Mouse (Mus musculus): Measurements from ENCODE around the gene Trip10. TPM values are rescaled to one million over a fixed set of nuclear protein-coding genes. Genes with fewer than 3 reads are reported as not detected.
A peak's percentile ranks its signal among the peaks of the same experiment; 100 is the strongest.

Gene Trip10
- polyA plus RNA-seq, 1 experiment, result 35.6 TPM

DNA sequence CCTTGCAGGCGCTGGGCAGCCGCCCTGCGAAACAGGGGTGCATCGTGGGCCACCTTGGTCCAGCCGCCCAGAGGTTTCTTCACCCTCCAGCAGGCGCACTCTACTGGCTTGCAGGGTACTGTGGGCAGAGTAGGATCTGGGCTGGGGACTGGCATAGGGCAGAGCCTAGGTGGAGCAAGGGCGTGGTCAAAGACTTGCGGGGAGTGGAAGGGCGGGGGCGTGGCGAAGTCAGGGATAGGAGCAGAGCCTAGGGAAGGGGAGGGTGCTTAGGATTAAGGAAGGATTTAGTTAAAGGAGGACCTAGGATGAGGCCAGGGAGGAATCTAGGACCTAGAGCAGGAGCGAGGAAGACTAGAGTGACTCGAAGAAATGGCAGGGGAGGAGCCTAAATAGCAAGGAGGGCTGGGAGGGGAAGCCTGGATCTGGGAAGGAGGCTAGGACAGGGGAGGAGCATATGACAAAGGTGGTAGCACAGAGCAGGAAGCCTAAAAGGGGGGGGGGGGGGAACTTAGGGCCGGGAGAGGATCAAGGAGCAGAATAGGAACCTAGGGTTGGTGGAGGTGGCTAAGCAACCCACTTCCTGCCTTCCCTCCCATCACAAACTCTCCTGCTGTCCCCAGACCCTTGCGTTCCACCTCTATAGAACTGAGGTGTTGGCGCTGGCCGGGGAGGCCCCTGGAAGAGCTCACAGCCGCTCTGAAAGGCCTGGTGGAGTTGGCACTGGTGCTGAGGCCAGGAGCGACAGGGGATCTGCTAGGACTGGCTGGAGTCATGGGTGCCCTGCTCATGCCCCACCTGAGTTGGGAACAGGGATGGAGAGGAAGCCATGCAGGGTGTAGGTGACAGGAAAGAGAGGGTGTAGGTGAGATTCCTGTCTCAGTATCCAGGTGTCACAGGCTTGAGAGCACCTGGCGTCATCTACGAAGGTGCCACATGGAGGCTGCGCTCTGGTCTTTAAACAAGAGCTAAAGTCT lies 16.0 kb downstream of the Trip10 start:
- H3K27me3 ChIP-seq (replicated peaks; ENCODE audit: control insufficient read depth, insufficient read depth, low read length), result no peaks in the 10 kb centered on the region
- peak; percentile 94 for DNase-seq
- TF ChIP-seq POLR2A (IDR thresholded peaks at IDR 0.05; ENCODE audit: low read depth, low read length) (no peak), CTCF (conservative IDR thresholded peaks at IDR 0.05; ENCODE audit: insufficient read depth, insufficient read length, low read depth, low read length) (no peak)
- no peak overlapping the region; the same call in 1 of the 2 replicates for H3K4me3 ChIP-seq (ENCODE audit: insufficient read depth, low read depth, low read length)
- no peaks in the 10 kb centered on the region for H3K4me1 ChIP-seq (ENCODE audit: control insufficient read depth, insufficient read depth, low read length)
- peaks cover 2% of the 10 kb centered on the region; the same call in 1 of the 2 replicates for H3K36me3 ChIP-seq (ENCODE audit: control insufficient read depth, insufficient read depth, low read length)
- 35% methylated on average over 21 of the region's 22 CpGs for WGBS
- no peak overlapping the region for H3K27ac ChIP-seq (ENCODE audit: insufficient read depth, low read depth, low read length)

DNA sequence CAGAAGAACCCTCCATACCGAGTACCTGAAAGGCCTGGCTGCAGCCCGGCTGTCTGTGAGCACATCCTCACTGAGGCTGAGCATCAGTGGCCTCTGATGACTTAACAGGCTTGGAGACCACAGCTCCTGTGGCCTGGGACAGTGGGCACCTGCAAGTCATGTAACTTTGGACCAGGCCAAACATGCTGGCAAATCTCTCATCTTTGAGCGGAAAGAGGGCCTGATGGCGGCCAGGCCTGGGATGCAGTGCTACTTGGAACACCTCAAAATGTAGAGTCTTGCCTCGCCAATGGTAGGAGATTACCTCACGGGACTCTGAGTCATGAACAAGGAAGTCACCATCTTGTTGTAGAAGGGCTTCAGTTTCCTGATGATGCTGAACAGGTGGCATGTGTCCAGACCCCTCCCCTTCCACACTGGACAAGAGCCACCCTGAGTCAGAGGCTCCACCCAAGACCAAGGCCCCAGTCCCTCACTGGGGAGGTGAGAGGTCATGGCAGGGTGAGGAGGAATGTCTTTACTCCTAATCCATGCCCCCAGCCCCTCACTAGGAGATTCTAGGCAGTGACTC lies 18.4 kb downstream of the Trip10 start:
- TF ChIP-seq POLR2A (IDR thresholded peaks at IDR 0.05; ENCODE audit: low read depth, low read length) (no peak), CTCF (conservative IDR thresholded peaks at IDR 0.05; ENCODE audit: insufficient read depth, insufficient read length, low read depth, low read length) (no peak)
- no peak overlapping the region for H3K27ac ChIP-seq (ENCODE audit: insufficient read depth, low read depth, low read length)

DNA sequence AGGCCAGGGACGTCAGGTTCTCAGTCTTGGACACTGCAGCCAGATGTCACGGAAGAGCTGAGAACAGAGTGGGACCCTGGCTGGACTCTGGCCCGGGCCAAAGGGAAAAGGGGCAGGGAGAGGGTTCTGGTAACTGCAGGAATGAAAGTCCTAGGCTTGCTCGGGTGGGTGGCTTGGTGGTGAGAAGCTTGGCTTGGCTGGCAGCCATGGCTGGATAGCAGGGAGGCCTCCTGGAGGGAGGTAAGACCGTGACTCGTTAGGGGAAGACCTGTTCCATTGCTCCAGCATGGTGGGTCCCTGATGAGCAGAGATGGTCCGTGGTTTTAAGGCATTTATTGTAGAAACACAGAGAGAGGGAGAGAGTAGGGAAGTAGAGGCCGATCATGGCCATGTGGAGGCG lies 22.0 kb downstream of the Trip10 start:
- TF ChIP-seq POLR2A (IDR thresholded peaks at IDR 0.05; ENCODE audit: low read depth, low read length) (no peak), CTCF (conservative IDR thresholded peaks at IDR 0.05; ENCODE audit: insufficient read depth, insufficient read length, low read depth, low read length) (no peak)
- 45% methylated on average over 8 of the region's 9 CpGs for WGBS
- no peaks in the 10 kb centered on the region; the same call in 1 of the 2 replicates for H3K4me1 ChIP-seq (ENCODE audit: control insufficient read depth, insufficient read depth, low read length)
- no peak overlapping the region for H3K4me3 ChIP-seq (ENCODE audit: insufficient read depth, low read depth, low read length)
- DNase-seq, result no peak
- H3K36me3 ChIP-seq (ENCODE audit: control insufficient read depth, insufficient read depth, low read length), result no peaks in the 10 kb centered on the region
- no peaks in the 10 kb centered on the region for H3K27me3 ChIP-seq (replicated peaks; ENCODE audit: control insufficient read depth, insufficient read depth, low read length)
- H3K27ac ChIP-seq (ENCODE audit: insufficient read depth, low read depth, low read length), result no peak overlapping the region

More for the DNA sequence above, 18.4 kb downstream of the Trip10 start:
- 80% methylated on average over 6 of the region's 6 CpGs for WGBS
- Histone ChIP-seq H3K36me3 (ENCODE audit: control insufficient read depth, insufficient read depth, low read length) (peaks cover 2% of the 10 kb centered on the region; the same call in 1 of the 2 replicates), H3K4me1 (ENCODE audit: control insufficient read depth, insufficient read depth, low read length) (no peaks in the 10 kb centered on the region), H3K4me3 (ENCODE audit: insufficient read depth, low read depth, low read length) (no peak overlapping the region), H3K27me3 (replicated peaks; ENCODE audit: control insufficient read depth, insufficient read depth, low read length) (no peaks in the 10 kb centered on the region)
- peak; percentile 16 for DNase-seq

DNA sequence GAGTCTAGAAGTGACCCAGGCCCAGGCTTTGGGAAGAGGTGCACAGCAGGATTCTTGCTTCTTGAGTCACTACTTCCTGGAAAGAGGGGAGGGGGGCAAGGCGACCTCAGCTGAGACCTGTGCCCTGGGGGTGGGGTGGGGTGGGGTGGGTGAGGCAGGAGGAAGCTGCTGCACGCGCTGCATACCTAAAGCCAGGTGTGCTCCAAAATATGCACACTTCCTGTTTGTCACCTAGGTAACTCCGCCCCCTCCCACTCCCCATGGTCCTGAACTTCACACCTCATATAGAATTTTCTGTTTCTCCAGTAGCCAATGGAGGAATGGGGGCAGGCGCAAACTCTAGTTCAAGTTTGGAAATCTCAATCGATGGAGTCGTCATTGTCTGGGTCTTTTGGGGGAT lies 24.6 kb downstream of the Trip10 start:
- no peaks in the 10 kb centered on the region; the same call in 1 of the 2 replicates for H3K4me1 ChIP-seq (ENCODE audit: control insufficient read depth, insufficient read depth, low read length)
- H3K27ac ChIP-seq (ENCODE audit: insufficient read depth, low read depth, low read length), result no peak overlapping the region
- 48% methylated on average over 7 of the region's 7 CpGs for WGBS
- no peak overlapping the region for H3K4me3 ChIP-seq (ENCODE audit: insufficient read depth, low read depth, low read length)
- H3K27me3 ChIP-seq (replicated peaks; ENCODE audit: control insufficient read depth, insufficient read depth, low read length), result no peaks in the 10 kb centered on the region
- no peaks in the 10 kb centered on the region for H3K36me3 ChIP-seq (ENCODE audit: control insufficient read depth, insufficient read depth, low read length)
- no peak for TF ChIP-seq CTCF (conservative IDR thresholded peaks at IDR 0.05; ENCODE audit: insufficient read depth, insufficient read length, low read depth, low read length)
- no peak for DNase-seq

DNA sequence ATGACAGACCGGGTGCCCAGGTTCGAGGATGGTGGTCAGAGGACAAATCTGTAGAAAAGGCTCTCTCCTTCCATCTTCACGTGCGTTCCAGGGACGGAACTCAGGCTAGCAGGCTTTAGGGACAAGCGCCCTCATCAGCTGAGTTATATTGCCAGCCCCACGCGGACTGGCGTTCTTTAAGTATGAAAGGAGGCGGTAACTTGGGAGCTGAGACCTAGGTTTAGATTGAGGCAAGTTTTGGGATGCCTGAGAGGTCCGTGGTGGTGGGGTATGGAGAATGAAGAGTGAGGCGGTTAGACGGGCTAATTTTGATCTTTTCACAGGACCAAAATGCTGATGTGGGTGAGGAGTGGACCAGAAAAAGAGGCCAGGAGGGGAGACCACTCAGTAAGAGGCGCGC lies 25.4 kb downstream of the Trip10 start:
- WGBS, result 10% methylated on average over 15 of the region's 15 CpGs
- Histone ChIP-seq H3K4me3 (ENCODE audit: insufficient read depth, low read depth, low read length) (peak overlapping the region; percentile 75), H3K27ac (ENCODE audit: insufficient read depth, low read depth, low read length) (peak overlapping the region; percentile 90), H3K27me3 (replicated peaks; ENCODE audit: control insufficient read depth, insufficient read depth, low read length) (no peaks in the 10 kb centered on the region), H3K36me3 (ENCODE audit: control insufficient read depth, insufficient read depth, low read length) (no peaks in the 10 kb centered on the region), H3K4me1 (ENCODE audit: control insufficient read depth, insufficient read depth, low read length) (no peaks in the 10 kb centered on the region; the same call in 1 of the 2 replicates)
- TF ChIP-seq POLR2A (IDR thresholded peaks at IDR 0.05; ENCODE audit: low read depth, low read length), result no peak
- no peak for TF ChIP-seq CTCF (conservative IDR thresholded peaks at IDR 0.05; ENCODE audit: insufficient read depth, insufficient read length, low read depth, low read length)
- DNase-seq, result no peak

DNA sequence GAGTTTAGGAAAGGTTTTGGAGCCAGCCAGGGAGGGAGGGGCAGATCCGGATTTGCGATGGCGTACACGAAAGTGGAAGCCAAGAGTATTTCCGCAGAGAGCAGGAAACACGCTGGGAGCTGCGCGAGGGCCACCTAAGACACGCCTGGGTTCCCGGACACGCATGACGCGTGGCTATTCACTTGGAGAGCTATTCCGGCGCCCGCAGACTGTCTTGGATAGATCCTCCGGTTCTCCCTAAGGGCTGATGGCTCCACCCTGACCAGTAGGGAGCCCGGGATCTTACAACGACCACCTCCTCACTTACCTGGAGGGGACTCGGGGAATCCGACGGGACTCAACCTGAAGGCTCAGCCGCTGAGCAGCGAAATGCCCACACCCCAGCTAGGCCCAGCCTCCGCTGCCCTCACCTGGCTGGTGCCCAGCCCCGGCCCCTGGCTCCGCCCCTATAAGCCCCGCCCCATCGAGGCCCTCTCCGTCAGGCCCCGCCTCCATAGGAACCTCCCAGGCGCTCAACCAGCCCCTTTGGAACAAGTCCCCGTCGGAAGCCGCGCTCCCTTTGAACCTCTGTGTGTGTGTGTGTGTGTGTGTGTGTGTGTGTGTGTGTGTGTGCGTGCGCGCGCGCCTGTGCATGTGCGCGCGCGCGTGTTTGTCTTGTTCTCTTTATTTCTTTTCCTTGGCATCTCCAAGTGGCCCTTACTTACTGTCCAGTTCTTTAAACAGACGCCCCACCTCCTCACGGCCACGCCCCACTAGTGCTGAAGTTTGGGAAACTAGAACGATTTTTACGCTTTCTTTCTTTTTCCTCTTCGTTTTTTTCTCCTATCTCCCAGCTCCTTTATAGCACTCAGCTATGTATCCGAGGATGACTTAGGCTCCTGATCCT lies 26.1 kb downstream of the Trip10 start:
- Histone ChIP-seq H3K27ac (ENCODE audit: insufficient read depth, low read depth, low read length) (peak overlapping the region; percentile 92), H3K27me3 (replicated peaks; ENCODE audit: control insufficient read depth, insufficient read depth, low read length) (no peaks in the 10 kb centered on the region), H3K4me3 (ENCODE audit: insufficient read depth, low read depth, low read length) (peak overlapping the region; percentile 75), H3K36me3 (ENCODE audit: control insufficient read depth, insufficient read depth, low read length) (no peaks in the 10 kb centered on the region), H3K4me1 (ENCODE audit: control insufficient read depth, insufficient read depth, low read length) (no peaks in the 10 kb centered on the region; the same call in 1 of the 2 replicates)
- TF ChIP-seq CTCF (conservative IDR thresholded peaks at IDR 0.05; ENCODE audit: insufficient read depth, insufficient read length, low read depth, low read length) (no peak), POLR2A (IDR thresholded peaks at IDR 0.05; ENCODE audit: low read depth, low read length) (peak; percentile 41)
- under 1% methylated on average over 53 of the region's 53 CpGs for WGBS
- DNase-seq, result peak; percentile 96

Measured in kidney, adult 2 months (tissue).